Mouse (Mus musculus) retina, embryonic 14.5 days (tissue): Measurements from ENCODE around the gene Fmo4.
"Not testable (repeated sequence)": the region's sequence is repeated elsewhere in the genome, so short reads cannot be mapped to it uniquely, and the experiment has no call there.

Experiments used
- DNase-seq: peaks from one replicate; pipeline ENCODE4 v3.0.0-alpha.2; 2015; ENCODE audit warnings: low spot score

Fmo4 gene

DNA sequence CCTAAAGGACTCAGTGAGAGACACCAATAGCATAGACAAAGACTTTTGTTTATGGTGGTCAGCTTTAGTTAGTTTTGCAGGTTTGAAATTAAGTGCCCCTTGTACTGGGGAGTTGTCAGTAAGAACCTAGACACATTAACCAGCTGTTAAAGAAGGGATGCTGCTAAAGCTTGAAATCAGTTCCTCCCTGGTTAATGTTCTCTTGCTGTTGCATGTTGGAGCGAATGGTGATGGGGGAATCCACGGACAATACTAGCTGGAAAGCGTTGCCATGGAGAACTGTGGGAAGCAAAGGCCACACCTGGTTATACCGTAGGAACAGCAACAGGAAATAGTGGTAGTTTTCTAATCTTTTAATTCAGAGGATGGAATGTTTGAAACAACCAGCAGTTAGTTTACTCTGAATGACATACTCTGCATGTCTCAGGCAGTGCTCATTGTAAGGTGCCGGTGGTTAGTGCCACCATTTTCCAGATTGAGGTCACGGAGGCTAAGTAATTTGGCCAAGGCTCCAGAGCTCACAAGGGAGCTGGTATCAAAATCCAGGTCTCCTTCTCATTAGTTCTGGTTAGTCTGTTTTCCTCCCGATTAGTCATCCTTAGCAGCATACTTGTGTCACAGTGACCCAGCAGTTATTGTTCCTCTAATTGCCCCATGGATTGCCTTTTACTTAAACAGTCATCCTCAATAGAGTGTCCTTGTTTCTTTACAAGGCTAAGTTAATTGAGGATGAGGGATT lies 21.3 kb downstream of the Fmo4 start:
- peak; percentile 52 for DNase-seq

DNA sequence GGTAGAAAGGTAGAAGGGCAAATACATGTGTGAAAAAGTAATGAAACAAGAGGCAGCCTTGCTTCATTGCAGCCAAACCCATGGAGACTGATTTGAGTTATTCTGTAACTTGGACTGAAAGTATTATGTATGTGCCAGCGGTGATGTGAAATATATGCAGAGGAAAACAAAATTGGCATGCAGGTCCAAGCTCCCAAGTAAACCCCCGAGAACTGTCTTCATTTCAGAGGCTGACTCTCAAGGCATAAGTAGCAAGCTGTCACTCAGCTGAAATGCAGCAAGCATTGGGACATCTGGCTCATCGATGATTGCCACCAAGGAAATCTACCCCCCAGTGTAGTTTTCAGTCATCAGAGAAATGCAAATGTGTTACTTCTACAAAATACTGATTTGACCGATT lies 28.6 kb downstream of the Fmo4 start:
- DNase-seq: no peak

DNA sequence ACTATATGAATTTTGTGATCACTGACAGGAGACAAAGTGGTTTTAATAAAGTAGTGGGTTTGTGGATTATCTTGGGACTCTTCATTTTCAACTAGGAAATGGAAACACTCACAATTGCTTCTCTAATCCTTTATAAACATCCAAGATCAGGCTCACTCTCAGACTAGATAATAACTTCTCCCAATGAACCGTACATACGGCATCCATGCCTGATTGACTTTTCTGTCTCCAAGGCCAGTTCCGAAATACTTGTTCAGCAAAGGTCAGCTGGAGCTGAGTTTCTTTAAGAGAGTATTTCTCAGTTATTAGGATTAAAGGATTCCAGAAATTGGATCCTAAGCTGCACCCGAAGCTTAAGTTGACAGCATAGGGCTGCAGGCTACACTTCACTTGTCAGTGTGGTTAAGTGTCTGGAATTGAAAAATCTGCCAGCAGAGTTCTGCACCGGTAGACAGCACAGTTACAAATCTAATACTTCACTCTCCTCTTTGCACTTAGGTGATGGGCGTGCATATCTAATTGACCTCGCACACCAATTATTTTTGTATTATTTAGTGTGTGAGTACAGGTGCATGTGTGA lies 30.0 kb downstream of the Fmo4 start:
- no peak for DNase-seq

DNA sequence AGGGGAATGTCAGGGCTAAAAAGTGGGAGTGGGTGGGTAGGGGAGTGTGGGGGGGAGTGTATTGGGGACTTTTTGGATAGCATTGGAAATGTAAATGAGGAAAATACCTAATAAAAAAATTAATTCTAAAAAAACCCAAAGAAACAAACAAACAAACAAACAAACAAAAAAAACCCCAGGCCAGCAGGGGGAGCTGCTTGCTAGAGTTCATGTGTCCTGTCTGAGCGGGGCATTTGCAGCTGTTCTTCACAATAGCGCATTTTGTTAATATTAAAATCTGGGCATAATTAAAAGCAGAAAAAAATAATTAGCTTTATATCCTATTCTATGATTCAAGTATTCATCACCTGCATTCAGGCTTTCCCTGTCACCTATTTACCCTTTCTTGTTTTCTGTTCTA lies 32.7 kb downstream of the Fmo4 start:
- not testable (repeated sequence) for DNase-seq

DNA sequence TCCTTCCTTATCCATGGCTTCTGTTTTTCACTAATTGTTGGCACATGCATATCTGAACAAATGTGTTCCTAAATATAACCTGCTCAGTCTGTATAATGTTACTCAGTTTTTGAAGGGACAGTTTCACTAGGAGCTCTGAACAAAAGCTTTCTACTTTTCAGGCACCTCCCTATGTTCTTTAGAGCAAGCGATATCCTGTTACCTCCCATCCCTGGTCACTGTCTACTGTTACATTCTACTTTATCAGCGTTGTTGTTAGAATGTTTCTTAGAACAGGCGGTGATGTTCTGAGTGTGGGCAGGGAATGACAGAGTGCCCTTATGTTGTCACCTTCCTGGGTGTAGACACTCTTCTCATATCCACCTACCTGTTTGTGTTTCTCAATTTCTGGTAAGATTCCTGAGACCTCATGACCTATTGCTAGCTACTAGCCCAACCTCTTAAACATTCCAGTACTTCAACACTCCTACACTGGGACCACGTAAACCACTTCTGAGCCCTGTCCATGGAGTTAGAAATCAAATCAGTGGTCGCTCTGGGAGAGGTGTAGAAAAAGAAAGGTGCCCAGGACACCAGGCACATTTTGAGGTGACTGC lies 35.7 kb downstream of the Fmo4 start:
- DNase-seq: no peak

DNA sequence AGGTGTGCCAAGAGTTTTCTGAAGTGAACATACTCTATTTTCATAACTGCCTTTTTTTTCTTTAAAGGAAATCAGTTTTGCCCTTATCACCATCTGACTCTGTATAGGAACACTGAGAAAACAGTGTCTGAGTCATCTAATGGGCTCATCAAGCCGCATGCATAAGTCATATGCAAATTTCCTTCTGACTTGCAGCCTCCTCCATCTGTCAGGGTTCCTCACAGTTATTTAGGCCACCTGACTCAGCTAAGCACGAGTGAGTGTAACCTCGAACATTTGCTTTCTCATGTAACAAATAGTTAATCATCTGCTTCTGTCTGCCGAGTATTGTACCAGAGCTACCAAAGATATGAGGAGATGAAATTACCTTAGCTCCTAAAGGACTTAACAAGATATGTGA lies 40.1 kb downstream of the Fmo4 start:
- DNase-seq: peak; percentile 18

DNA sequence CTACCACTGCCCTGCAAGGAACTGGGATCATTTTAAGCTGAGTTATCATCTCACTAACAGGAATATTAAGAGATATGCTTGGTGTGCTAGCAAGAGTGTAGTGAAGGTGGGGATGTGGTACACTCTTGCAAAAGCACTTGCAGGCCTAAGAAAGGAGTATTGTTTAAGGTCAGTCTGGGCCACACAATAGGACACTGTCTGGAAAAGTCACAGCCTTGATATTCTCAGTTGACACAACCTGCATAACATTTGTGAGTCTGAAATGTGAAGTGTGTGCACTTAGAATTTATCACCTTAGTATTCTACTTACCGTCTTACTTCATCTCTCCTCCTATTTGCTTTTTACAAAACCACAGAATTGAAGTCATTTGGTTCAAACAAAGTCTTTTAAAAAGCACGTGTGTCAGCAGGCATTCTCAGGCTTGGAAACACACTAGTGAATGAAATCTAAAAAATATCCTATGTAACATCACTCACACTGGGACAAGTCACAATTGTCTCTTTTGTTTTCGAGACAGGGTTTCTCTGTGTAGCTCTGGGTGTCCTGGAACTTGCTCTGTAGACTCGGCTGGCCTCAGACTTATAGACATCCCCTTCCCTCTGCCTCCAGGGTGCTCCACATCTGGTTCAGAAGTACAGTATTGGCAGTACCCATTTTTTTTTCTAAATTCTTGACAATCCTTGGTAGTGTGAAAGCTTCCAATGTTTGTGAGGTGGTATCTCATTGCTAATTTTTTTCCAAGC lies 42.0 kb downstream of the Fmo4 start:
- no peak for DNase-seq

DNA sequence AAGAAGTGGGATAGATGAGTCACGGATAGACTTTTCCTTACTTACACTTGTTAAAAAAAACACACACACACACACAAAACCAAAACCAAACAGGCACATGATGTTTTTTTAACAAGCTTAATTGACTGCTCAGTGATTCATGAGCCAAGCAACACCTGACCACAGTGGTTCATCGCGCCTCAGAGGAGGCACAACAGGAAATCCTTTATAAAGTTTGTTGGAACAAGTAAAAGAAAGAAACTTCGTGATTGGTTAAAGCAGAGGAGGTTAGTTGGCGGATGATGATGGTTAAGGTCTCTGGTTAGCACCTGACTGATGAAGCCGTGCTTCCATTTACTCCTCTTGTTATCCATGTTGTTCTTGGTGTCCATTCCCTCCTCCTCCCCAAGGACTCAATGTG lies 61.8 kb downstream of the Fmo4 start:
- DNase-seq: no peak

DNA sequence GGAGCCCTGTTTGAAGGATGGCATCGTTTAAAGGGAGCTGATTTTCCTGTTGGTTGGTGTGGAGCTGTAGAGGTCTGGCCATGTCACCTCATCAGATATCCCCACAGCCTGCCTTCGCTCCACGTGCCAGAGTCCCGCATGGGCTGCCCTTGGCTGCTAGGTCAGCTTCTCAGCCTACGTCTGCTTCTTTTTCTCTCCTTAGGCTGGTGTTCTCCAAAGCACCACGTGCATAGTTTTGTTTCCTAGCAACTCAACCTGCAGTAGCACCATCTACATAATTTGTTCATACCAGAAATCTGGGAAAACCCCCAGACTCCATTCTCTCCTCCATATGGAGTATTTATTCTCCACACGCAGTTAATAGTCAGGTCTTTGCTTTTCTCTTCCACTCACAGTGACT lies 64.2 kb downstream of the Fmo4 start:
- no peak for DNase-seq

DNA sequence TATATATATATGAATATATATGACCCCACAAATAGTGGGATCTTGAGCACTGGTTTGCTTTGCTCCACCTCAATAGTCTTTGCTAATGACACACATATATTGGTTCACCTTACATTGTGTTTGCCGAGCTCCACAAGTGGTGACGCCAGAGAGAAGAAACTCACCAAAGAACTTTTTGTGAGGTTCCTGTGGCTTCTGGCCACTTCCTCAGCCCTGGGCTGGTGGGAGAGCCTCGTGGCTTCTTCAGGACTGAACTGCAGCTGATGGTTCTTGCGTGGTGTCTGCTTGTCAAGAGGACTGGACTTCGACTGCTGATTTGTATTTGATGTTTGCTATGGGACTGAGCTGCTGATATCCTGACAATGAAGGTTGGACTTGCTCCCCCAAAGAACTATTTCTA lies 65.0 kb downstream of the Fmo4 start:
- DNase-seq: no peak
